Mouse (Mus musculus): Measurements from ENCODE around the gene Lrba. TPM values are rescaled to one million over a fixed set of nuclear protein-coding genes. Genes with fewer than 3 reads are reported as not detected.

Lrba gene
- polyA plus RNA-seq, 1 experiment from 2014 or later = 1.8 TPM

- peak; percentile 34; the same call in 1 of the 2 replicates for ATAC-seq (replicated peaks; ENCODE audit: insufficient number of reproducible peaks, insufficient read depth, low FRiP score, low read depth)
- Histone ChIP-seq H3K4me2 (peak overlapping the region; percentile 70), H3K4me1 (replicated peaks) (peaks cover 29% of the 10 kb centered on the region), H3K4me3 (peak overlapping the region; percentile 46), H3K9me3 (replicated peaks) (no peaks in the 10 kb centered on the region), H3K27me3 (peaks cover 39% of the 10 kb centered on the region), H3K9ac (peak overlapping the region; percentile 51), H3K27ac (no peak overlapping the region), H3K36me3 (no peaks in the 10 kb centered on the region)
- 1% methylated on average over 45 of the region's 45 CpGs for WGBS
Measured at GRCm38 (mm10) chr3:86546471-86547250, 322.2 kb downstream of the Lrba start.

GRCm38 (mm10) chr3:86547251-86547791, 322.8 kb downstream of the Lrba start:
- 0 out of 2 replicates have a peak, but pooled peaks have one; percentile 32 for ATAC-seq (replicated peaks; ENCODE audit: insufficient number of reproducible peaks, insufficient read depth, low FRiP score, low read depth)
- no peaks in the 10 kb centered on the region for H3K36me3 ChIP-seq
- H3K4me3 ChIP-seq = peak overlapping the region; percentile 46
- H3K27me3 ChIP-seq = peaks cover 40% of the 10 kb centered on the region
- peaks cover 29% of the 10 kb centered on the region for H3K4me1 ChIP-seq (replicated peaks)
- H3K9me3 ChIP-seq (replicated peaks) = no peaks in the 10 kb centered on the region
- H3K9ac ChIP-seq = peak overlapping the region; percentile 51
- peak overlapping the region; percentile 70 for H3K4me2 ChIP-seq
- no peak overlapping the region for H3K27ac ChIP-seq
- 1% methylated on average over 42 of the region's 42 CpGs for WGBS

- peak; percentile 69 for ATAC-seq (replicated peaks; ENCODE audit: insufficient number of reproducible peaks, insufficient read depth, low FRiP score, low read depth)
- WGBS = 2% methylated on average over 23 of the region's 25 CpGs
- peak within 1 kb of the TSS; percentile 51; the same call in 1 of the 2 replicates for H3K9ac ChIP-seq
Measured at GRCm38 (mm10) chr3:86548091-86549015, 323.9 kb downstream of the Lrba start, which contains the start of gene Mab21l2. Gene Mab21l2, minus strand, starts transcription at chr3:86548629.

GRCm38 (mm10) chr3:86550301-86551010, 326.0 kb downstream of the Lrba start:
- H3K36me3 ChIP-seq = no peaks in the 10 kb centered on the region
- H3K9me3 ChIP-seq (replicated peaks) = no peaks in the 10 kb centered on the region
- 18% methylated on average over 22 of the region's 22 CpGs for whole genome bisulfite sequencing
- no peak overlapping the region; the same call in 1 of the 2 replicates for H3K4me3 ChIP-seq
- H3K9ac ChIP-seq = no peak overlapping the region
- peaks cover 40% of the 10 kb centered on the region for H3K27me3 ChIP-seq
- H3K4me2 ChIP-seq = peak overlapping the region; percentile 45
- no peak overlapping the region for H3K27ac ChIP-seq
- peaks cover 29% of the 10 kb centered on the region for H3K4me1 ChIP-seq (replicated peaks)
- 0 out of 2 replicates have a peak, but pooled peaks have one; percentile 32 for ATAC-seq (replicated peaks; ENCODE audit: insufficient number of reproducible peaks, insufficient read depth, low FRiP score, low read depth)

More at GRCm38 (mm10) chr3:86548091-86549015, 323.9 kb downstream of the Lrba start, which contains the start of gene Mab21l2:
- peak within 1 kb of the TSS; percentile 46 for H3K4me3 ChIP-seq
- H3K9me3 ChIP-seq (replicated peaks) = no peaks in the 10 kb centered on the region
- H3K4me2 ChIP-seq = peak within 1 kb of the TSS; percentile 70
- peak within 1 kb of the TSS; percentile 29; the same call in 1 of the 2 replicates for H3K27ac ChIP-seq
- peaks cover 40% of the 10 kb centered on the region for H3K27me3 ChIP-seq
- no peaks in the 10 kb centered on the region for H3K36me3 ChIP-seq
- peaks cover 29% of the 10 kb centered on the region for H3K4me1 ChIP-seq (replicated peaks)

GRCm38 (mm10) chr3:86551011-86551728, 326.7 kb downstream of the Lrba start:
- H3K9me3 ChIP-seq (replicated peaks) = no peaks in the 10 kb centered on the region
- H3K9ac ChIP-seq = no peak overlapping the region
- no peak overlapping the region for H3K4me2 ChIP-seq
- WGBS = 49% methylated on average over 8 of the region's 8 CpGs
- H3K27ac ChIP-seq = no peak overlapping the region
- H3K4me3 ChIP-seq = no peak overlapping the region
- ATAC-seq (replicated peaks; ENCODE audit: insufficient number of reproducible peaks, insufficient read depth, low FRiP score, low read depth) = no peak
- peaks cover 26% of the 10 kb centered on the region for H3K4me1 ChIP-seq (replicated peaks)
- peaks cover 40% of the 10 kb centered on the region for H3K27me3 ChIP-seq
- H3K36me3 ChIP-seq = no peaks in the 10 kb centered on the region

- Histone ChIP-seq H3K36me3 (no peaks in the 10 kb centered on the region), H3K27ac (no peak overlapping the region), H3K4me1 (replicated peaks) (peaks cover 17% of the 10 kb centered on the region; the same call in 1 of the 2 replicates), H3K4me2 (no peak overlapping the region), H3K9me3 (replicated peaks) (no peaks in the 10 kb centered on the region), H3K4me3 (no peak overlapping the region), H3K27me3 (peaks cover 40% of the 10 kb centered on the region), H3K9ac (no peak overlapping the region)
- no peak for ATAC-seq (replicated peaks; ENCODE audit: insufficient number of reproducible peaks, insufficient read depth, low FRiP score, low read depth)
- 76% methylated on average over 5 of the region's 5 CpGs for WGBS
Measured at GRCm38 (mm10) chr3:86552170-86552569, 327.7 kb downstream of the Lrba start.

DNA sequence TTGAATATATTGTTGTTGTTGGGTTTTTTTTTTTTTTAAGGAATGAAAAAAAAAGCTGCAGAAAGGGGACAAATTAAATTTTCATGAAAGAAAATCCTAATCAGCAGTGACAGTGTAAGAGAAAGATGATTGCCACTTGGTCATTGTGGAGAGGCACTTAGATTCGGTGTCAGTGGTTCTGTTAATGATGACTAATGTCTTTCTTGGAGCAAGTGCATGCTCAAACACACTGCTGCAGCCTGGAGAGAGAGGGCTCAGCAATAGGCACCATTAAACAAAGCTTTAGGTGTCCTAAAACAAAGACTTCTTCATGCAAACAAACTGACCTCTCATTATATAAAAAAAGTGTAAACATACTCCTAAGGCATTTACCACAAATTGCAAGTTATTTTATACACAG, 334.5 kb downstream of the Lrba start:
- H3K4me2 ChIP-seq = no peak overlapping the region
- no peak overlapping the region for H3K4me3 ChIP-seq
- no peaks in the 10 kb centered on the region for H3K36me3 ChIP-seq
- ATAC-seq (replicated peaks; ENCODE audit: insufficient number of reproducible peaks, insufficient read depth, low FRiP score, low read depth) = no peak
- 0 out of 2 replicates have a peak, but pooled peaks cover 3% of the 10 kb centered on the region for H3K27me3 ChIP-seq
- WGBS = 44% methylated on average over 1 of the region's 1 CpGs
- H3K9me3 ChIP-seq (replicated peaks) = no peaks in the 10 kb centered on the region
- H3K9ac ChIP-seq = no peak overlapping the region
- H3K27ac ChIP-seq = no peak overlapping the region
- no peaks in the 10 kb centered on the region for H3K4me1 ChIP-seq (replicated peaks)

- Histone ChIP-seq H3K4me1 (replicated peaks) (no peaks in the 10 kb centered on the region), H3K4me2 (no peak overlapping the region), H3K9ac (no peak overlapping the region), H3K36me3 (no peaks in the 10 kb centered on the region), H3K27me3 (no peaks in the 10 kb centered on the region), H3K9me3 (replicated peaks) (no peaks in the 10 kb centered on the region), H3K4me3 (no peak overlapping the region), H3K27ac (no peak overlapping the region)
- 69% methylated on average over 4 of the region's 4 CpGs for whole genome bisulfite sequencing
- ATAC-seq (replicated peaks; ENCODE audit: insufficient number of reproducible peaks, insufficient read depth, low FRiP score, low read depth) = no peak
Measured at GRCm38 (mm10) chr3:86559635-86560034, 335.2 kb downstream of the Lrba start.

GRCm38 (mm10) chr3:86560281-86561022, 336.0 kb downstream of the Lrba start:
- Histone ChIP-seq H3K9ac (no peak overlapping the region), H3K4me2 (no peak overlapping the region), H3K4me1 (replicated peaks) (no peaks in the 10 kb centered on the region), H3K27me3 (no peaks in the 10 kb centered on the region), H3K36me3 (no peaks in the 10 kb centered on the region), H3K27ac (no peak overlapping the region), H3K9me3 (replicated peaks) (no peaks in the 10 kb centered on the region), H3K4me3 (no peak overlapping the region)
- 76% methylated on average over 4 of the region's 4 CpGs for WGBS
- no peak for ATAC-seq (replicated peaks; ENCODE audit: insufficient number of reproducible peaks, insufficient read depth, low FRiP score, low read depth)

GRCm38 (mm10) chr3:86561023-86561344, 336.5 kb downstream of the Lrba start:
- Histone ChIP-seq H3K4me3 (no peak overlapping the region), H3K4me2 (no peak overlapping the region), H3K4me1 (replicated peaks) (no peaks in the 10 kb centered on the region), H3K27ac (no peak overlapping the region), H3K27me3 (no peaks in the 10 kb centered on the region), H3K9me3 (replicated peaks) (no peaks in the 10 kb centered on the region), H3K36me3 (no peaks in the 10 kb centered on the region), H3K9ac (no peak overlapping the region)
- 75% methylated on average over 1 of the region's 1 CpGs for whole genome bisulfite sequencing
- no peak for ATAC-seq (replicated peaks; ENCODE audit: insufficient number of reproducible peaks, insufficient read depth, low FRiP score, low read depth)

All from heart, embryonic 15.5 days (tissue).